Mouse (Mus musculus) testis, adult 2 months (tissue): ENCODE measurements at regions not wholly inside any gene's neighbourhood (a gene's known extent, or its start where the extent isn't known, plus 50 kb on each side); places are given as distances from the start of the nearest gene placed in this dataset.

ENCODE experiments used
- CTCF ChIP-seq: fragments of 200-500 bp; IDR thresholded peaks from 2 replicates; pipeline ENCODE4 v1.5.1; 2012; ENCODE audit warnings: low read depth, mild to moderate bottlenecking, inconsistent platforms, low read length, moderate library complexity; ENCODE audit not compliant: control insufficient read depth, insufficient read depth, insufficient replicate concordance
- POLR2A ChIP-seq: fragments of 200-500 bp; IDR thresholded peaks from 2 replicates; pipeline ENCODE4 v1.6.1; 2012; ENCODE audit warnings: low read depth, mild to moderate bottlenecking, inconsistent platforms, low read length, moderate library complexity; ENCODE audit not compliant: control insufficient read depth

DNA sequence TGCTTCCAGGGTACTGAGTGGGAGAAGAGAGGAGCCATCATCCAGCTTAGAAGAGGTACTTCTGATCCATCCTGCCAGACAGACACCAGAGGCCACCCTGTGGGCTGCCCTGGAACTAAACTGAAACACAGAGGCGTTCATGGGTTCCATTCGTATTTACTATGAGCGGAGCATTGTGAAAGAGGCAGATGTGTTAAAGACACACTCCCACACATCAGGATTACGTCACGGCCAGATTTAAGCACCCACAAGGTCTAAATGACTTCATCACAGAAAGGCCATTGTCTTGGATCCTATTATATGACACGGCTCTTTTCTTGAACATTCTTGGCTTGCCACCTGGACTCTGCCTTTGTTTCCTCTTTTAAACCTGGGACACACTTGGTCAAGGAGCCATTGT is 141.0 kb upstream of the Arglu1 start:
- no peak for TF ChIP-seq POLR2A
- no peak for TF ChIP-seq CTCF
